ENCODE assay signal across 32 mouse cellular contexts in the genomic region with DNA sequence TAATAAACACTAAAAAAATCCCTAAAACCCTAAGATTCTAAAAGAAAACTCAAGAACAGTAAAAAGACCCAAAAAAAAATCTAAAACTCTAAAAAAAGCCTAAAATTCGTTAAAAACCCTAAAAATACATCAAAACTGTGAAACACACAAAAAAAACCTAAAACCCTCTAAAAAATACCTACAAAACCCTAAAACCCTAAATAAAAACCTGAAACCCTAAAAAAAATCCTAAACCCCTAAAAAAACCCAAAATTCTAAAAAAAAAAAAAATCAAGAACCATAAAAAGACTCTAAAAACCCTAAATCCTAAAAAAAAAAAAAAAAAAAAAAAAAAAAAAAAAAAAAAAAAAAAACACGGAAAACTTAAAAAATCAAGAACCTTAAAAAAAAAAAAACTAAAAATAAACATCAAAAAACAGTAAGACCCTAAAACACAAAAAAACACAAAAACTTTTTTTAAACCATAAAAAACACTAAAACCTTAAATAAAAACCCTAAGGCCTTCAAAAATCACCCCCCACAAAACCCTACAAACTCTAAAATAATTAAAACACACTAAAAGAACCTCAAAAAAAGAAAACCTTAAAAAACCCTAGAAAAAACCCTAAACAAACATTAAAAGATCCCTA. TPM values are rescaled to one million over a fixed set of nuclear protein-coding genes. Genes with fewer than 3 reads are reported as not detected.
DNase-seq lines count a peak whose midpoint lies in the region; ATAC-seq and TF ChIP-seq lines count a peak whose summit lies in the region.
"Had no signal": no experiment of that assay in that cellular context is flagged by ENCODE, and none has a peak within 500 bp of the region (broad histone marks: within the 10 kb centered on the region; RNA-seq: fewer than 3 reads in every experiment).

No protein-coding gene starts in this region.

- H3K9ac ChIP-seq in lung, postnatal 0 days (replicated peaks; ENCODE audit: low read depth), result no peak overlapping the region
- no peak overlapping the region for H3K9ac ChIP-seq in ES-E14 (ENCODE audit: insufficient read depth, low read depth, low read length, poor library complexity, severe bottlenecking)
- H3K9ac ChIP-seq: forebrain, embryonic 13.5 days; heart, embryonic 13.5 days; hindbrain, embryonic 12.5 days had no signal

- in situ Hi-C loops in ES-E14 (cut with MboI; ENCODE audit: low sequenced_read_pairs in 2 of 2, unreplicated experiment in 2 of 2), result no loop called here

- no peak overlapping the region for H3K4me2 ChIP-seq in lung, postnatal 0 days (replicated peaks; ENCODE audit: low read depth, low read length)
- H3K4me2 ChIP-seq: forebrain, embryonic 13.5 days; heart, embryonic 13.5 days; hindbrain, embryonic 12.5 days had no signal

- no peaks in the 10 kb centered on the region for H3K9me3 ChIP-seq in lung, postnatal 0 days (ENCODE audit: low read length)
- no peaks in the 10 kb centered on the region for H3K9me3 ChIP-seq in ES-E14 (ENCODE audit: control insufficient read depth, insufficient read depth, low read depth, low read length)
- H3K9me3 ChIP-seq: forebrain, embryonic 13.5 days; heart, embryonic 10.5 days; heart, embryonic 13.5 days; hindbrain, embryonic 12.5 days had no signal

- peak; percentile 3 for DNase-seq in lung, postnatal 0 days (ENCODE audit: low spot score)
- DNase-seq in lung, postnatal 14 days, result no peak
- peak; percentile 42 for DNase-seq in A20 (ENCODE audit: low read depth, low spot score)
- no peak for DNase-seq in ES-E14 (ENCODE audit: low read depth, low spot score)
- DNase-seq in left cerebral cortex, adult 9 months (ENCODE audit: low spot score in 2 of 2), result no peak
- no peak for DNase-seq in heart, postnatal 25 days (ENCODE audit: low spot score)
- DNase-seq: adrenal gland, postnatal 10 days; adrenal gland, postnatal 36 days; B cell, adult 2 months; cerebellum, adult 18-20 months; cerebellum, adult 9-10 months; cerebellum, postnatal 14 days; gastrocnemius, postnatal 10 days; gastrocnemius, postnatal 36 days; heart, adult 2 months; heart, postnatal 14 days had no signal

- no peak for TF ChIP-seq CTCF in lung, postnatal 0 days (IDR thresholded peaks at IDR 0.05)

- H3K4me3 ChIP-seq in lung, postnatal 0 days (ENCODE audit: low read depth, low read length), result no peak overlapping the region
- no peak overlapping the region for H3K4me3 ChIP-seq in ES-E14 (ENCODE audit: insufficient read depth in 1 of 2, low read depth in 1 of 2, low read length in 2 of 2, poor library complexity in 1 of 2, severe bottlenecking in 1 of 2)
- H3K4me3 ChIP-seq: forebrain, embryonic 10.5 days; forebrain, embryonic 13.5 days; heart, adult 2 months; heart, embryonic 10.5 days; heart, embryonic 13.5 days; hindbrain, embryonic 12.5 days had no signal

- no peaks in the 10 kb centered on the region for H3K4me1 ChIP-seq in lung, postnatal 0 days (ENCODE audit: insufficient read depth, low read depth, low read length)
- no peaks in the 10 kb centered on the region for H3K4me1 ChIP-seq in ES-E14 (ENCODE audit: control insufficient read depth in 2 of 2, insufficient read depth in 2 of 2, low read length in 2 of 2, poor library complexity in 1 of 2)
- H3K4me1 ChIP-seq: forebrain, embryonic 10.5 days; forebrain, embryonic 13.5 days; heart, embryonic 10.5 days; heart, embryonic 13.5 days; hindbrain, embryonic 12.5 days had no signal

- no peak for TF ChIP-seq EP300 in lung, postnatal 0 days (IDR thresholded peaks at IDR 0.05)

- no peaks in the 10 kb centered on the region for H3K36me3 ChIP-seq in lung, postnatal 0 days (ENCODE audit: insufficient read depth, low read length)
- H3K36me3 ChIP-seq in ES-E14 (ENCODE audit: control insufficient read depth, insufficient read depth, low read length, poor library complexity, severe bottlenecking), result no peaks in the 10 kb centered on the region
- H3K36me3 ChIP-seq: heart, embryonic 10.5 days; heart, embryonic 13.5 days; hindbrain, embryonic 12.5 days had no signal

- H3K27me3 ChIP-seq in lung, postnatal 0 days (replicated peaks; ENCODE audit: insufficient read depth, low read length), result no peaks in the 10 kb centered on the region
- H3K27me3 ChIP-seq: forebrain, embryonic 13.5 days; heart, embryonic 13.5 days; hindbrain, embryonic 12.5 days; Patski had no signal

- intact Hi-C loops in heart, postnatal 25 days (cut with DNase I), result loop anchor here (10.0 kb wide), 1 partner anchor 308 kb away; no protein-coding TSS in a partner anchor

- no peak overlapping the region for H3K27ac ChIP-seq in lung, postnatal 0 days (ENCODE audit: low read length)
- no peak overlapping the region for H3K27ac ChIP-seq in ES-E14 (ENCODE audit: insufficient read depth, low read depth, low read length, poor library complexity, severe bottlenecking)
- H3K27ac ChIP-seq: forebrain, embryonic 10.5 days; forebrain, embryonic 13.5 days; heart, adult 2 months; heart, embryonic 10.5 days; heart, embryonic 13.5 days; hindbrain, embryonic 12.5 days had no signal

- 87% methylated on average over 2 of the region's 2 CpGs for WGBS in lung, postnatal 0 days

- no peak for ATAC-seq in lung, postnatal 0 days
- ATAC-seq: forebrain, embryonic 13.5 days; forebrain, embryonic 16.5 days; hindbrain, embryonic 16.5 days; Patski had no signal

TF ChIP-seq in ES-E14, 5 proteins besides CTCF, POLR2A, EP300 and RAD21:
- TF ChIP-seq CHD2 (IDR thresholded peaks at IDR 0.05; ENCODE audit: low read depth, low read length) (no peak), ZNF384 (IDR thresholded peaks at IDR 0.05; ENCODE audit: low read depth, low read length) (peak; percentile 90)

RNA-seq across cellular contexts. Expression of gene Slc7a15, which starts 34.0 kb away (rescaled TPM):
- not detected in 2 replicates for polyA plus RNA-seq in lung, postnatal 0 days (2015; fragmentation: Nextera tagmentation; extraction: Ambion mirVana)
- total RNA-seq in ES-E14 (2012; rRNA removed), result 0.18 TPM in 1 of 2 replicates, not detected in the other
- not detected for total RNA-seq in heart, postnatal 25 days (2021)
- total RNA-seq: adrenal gland, adult 18-20 months; adrenal gland, postnatal 36 days; gastrocnemius, adult 18-20 months; gastrocnemius, postnatal 10 days; gastrocnemius, postnatal 36 days; granulocyte monocyte progenitor cell, adult 5-6 weeks; heart, adult 2 months; heart, postnatal 14 days; hematopoietic stem cell, adult 5-6 weeks had no signal
- polyA plus RNA-seq: embryonic facial prominence, embryonic 11.5 days; embryonic facial prominence, embryonic 14.5 days; forebrain, embryonic 10.5 days; forebrain, embryonic 13.5 days; forebrain, embryonic 16.5 days; heart, adult 2 months; heart, embryonic 10.5 days; heart, embryonic 13.5 days; heart, embryonic 16.5 days; hindbrain, embryonic 12.5 days; hindbrain, embryonic 16.5 days; intestine, embryonic 14.5 days had no signal

RNA-seq across cellular contexts. Expression of gene Pum2, which starts 41.1 kb away (rescaled TPM):
- 26.9 and 31.3 TPM in 2 replicates for polyA plus RNA-seq in lung, postnatal 0 days (2015; fragmentation: Nextera tagmentation; extraction: Ambion mirVana)
- 74.8 and 75.2 TPM in 2 replicates for total RNA-seq in ES-E14 (2012; rRNA removed)
- total RNA-seq in heart, postnatal 25 days (2021), result 100 to 1,000 TPM; 129 to 131 TPM

Comparison
In these comparisons a context has a peak if more than half of its experiments do, and no peak if none do; other contexts are left out.
1. DNase-seq: peak in lung, postnatal 0 days (single experiment) and A20 (single experiment); none in lung, postnatal 14 days (single experiment), ES-E14 (single experiment), left cerebral cortex, adult 9 months (0 of 2) and heart, postnatal 25 days (single experiment).